Mouse (Mus musculus) liver (tissue): ENCODE data around the gene Wdr83.

ENCODE experiments used
- DNase-seq: peaks from one replicate; pipeline ENCODE4 v3.0.0-alpha.2; 2020; ENCODE audit warnings: mixed read lengths

The Wdr83 gene

DNA sequence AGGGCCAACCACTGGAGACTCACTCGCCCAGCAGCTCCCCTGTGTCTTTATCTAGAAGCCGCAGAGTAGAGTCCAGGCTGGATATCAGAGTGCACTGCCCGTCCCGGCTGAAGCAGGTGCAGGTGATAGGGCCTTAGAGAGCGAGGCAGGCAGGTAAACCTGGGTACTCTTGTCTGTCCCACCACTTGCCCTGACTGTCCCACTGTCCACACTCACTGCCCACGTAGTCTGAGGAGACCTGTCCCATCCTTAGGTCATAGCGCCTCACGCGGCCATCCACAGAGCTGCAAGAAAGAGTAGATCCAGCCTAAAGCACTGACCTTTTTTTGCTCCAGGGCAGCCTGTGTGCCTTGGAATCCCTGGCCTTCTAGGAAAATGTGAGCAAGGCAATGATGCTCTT, 5.1 kb downstream of the Wdr83 start:
- DNase-seq: peak; percentile 74

- DNase-seq: no peak
Observed at GRCm38 (mm10) chr8:85074617-85075016, 6.5 kb downstream of the Wdr83 start.

- DNase-seq: no peak
Observed at GRCm38 (mm10) chr8:85074167-85074566, 6.9 kb downstream of the Wdr83 start.

DNA sequence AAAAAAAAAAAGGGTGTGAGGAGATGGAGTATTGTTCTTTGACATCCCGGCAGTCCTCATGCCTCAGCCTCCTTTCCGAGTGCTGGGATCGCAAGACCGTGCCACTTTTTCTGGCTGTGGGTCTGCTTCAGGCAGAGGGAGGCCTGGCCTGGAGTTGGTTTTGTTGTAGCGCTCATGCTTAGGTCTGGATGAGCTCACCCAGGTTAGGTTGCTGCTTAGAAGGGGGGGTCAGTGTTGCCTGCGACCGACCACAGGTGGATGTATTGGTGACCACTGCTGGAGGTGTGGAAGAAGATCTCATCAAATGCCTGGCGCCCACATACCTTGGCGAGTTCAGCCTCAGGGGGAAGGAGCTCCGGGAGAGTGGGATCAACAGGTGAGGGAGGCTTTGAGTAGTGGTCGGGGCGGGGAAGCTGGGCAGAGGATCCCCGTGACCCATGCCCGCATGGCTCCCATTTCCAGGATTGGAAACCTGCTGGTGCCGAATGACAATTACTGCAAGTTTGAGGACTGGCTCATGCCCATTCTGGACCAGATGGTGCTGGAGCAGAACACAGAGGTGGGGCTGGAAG, 8.0 kb downstream of the Wdr83 start:
- no peak for DNase-seq

DNA sequence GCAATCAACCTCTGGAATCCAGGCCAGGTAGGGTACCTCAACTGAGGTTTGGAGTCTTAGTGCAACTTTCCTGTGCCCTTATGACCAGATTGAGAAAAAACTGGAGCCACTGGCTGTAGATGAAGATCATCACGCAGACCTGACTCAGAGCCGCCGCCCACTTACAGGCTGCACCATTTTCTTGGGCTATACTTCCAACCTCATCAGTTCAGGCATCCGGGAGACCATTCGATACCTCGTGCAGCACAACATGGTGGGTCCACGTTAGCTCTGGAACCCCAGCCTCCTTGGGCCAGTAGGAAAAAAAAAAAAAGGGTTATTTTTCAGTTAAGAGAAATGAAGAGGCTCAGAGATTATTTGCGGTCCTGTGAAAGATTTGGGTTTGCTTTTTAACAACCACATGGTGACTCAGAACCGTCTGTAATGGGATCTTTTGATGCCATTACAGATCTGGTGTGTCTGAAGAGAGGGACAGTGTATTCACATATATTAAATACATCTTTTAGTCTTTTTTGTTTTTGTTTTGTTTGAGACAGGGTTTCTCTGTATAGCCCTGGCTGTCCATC, 8.7 kb downstream of the Wdr83 start:
- DNase-seq: no peak

DNA sequence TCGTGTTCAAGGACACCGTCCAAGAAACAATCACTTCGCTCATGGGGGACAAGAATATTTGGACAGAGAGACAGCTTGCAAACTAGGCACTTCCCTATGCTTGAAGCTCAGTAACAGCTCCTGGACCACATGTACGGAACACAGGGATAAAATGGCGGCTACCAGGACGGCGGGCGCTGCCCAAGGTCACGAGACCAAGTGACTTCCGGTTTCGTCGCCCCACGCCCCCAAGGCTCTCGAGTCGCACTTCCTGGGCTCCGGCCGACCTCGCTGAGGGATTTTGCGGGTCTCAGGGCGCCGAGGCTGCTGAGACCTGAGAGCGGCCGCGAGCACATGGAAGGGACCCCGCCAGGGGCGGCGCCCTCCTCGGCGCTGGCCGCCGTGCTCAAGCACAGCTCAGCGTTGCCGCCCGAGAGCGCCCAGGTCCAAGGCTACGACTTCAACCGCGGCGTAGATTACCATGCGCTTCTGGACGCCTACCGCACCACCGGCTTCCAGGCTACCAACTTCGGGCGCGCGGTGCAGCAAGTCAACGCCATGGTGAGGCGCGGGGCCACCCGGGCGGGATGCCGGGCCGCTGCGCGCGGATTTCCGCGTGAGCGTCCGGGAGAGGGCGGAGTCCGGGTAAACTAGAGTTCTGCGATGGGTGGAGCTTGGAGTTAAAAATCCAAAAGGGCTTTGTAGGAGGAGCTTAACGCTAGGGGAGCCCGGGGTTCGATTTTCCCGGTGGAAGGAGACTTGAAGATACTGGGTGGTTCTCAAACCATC, 9.4 kb downstream of the Wdr83 start, which contains the start of gene Dhps:
Dhps (plus strand) TSS at position 244 of the 768 bp plus-strand sequence.
- DNase-seq: peak; percentile 92

DNA sequence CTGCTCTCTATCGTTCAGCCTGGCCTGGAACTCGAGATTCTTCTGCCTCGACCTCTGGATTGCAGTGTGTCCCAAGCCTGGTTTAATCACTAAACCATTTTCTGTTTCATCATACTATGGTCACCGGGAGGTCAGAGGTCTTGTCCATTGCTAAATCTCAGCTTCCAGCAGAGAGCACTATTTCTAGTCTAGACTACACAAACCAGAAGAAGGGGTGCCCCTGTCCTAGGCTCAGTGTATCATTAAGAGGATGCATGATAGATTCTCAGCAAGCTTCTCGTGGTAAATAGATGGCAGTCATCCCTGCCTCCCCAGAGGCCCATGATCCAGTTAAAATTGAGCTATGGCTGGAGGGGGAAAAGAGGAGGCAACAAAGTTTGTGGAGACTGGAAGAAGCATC, 10.1 kb downstream of the Wdr83 start:
- peak; percentile 18 for DNase-seq

GRCm38 (mm10) chr8:85067982-85068381, 13.1 kb downstream of the Wdr83 start, which contains the start of gene Gm5741:
Gene Gm5741 (minus strand): TSS chr8:85067982.
- no peak for DNase-seq

DNA sequence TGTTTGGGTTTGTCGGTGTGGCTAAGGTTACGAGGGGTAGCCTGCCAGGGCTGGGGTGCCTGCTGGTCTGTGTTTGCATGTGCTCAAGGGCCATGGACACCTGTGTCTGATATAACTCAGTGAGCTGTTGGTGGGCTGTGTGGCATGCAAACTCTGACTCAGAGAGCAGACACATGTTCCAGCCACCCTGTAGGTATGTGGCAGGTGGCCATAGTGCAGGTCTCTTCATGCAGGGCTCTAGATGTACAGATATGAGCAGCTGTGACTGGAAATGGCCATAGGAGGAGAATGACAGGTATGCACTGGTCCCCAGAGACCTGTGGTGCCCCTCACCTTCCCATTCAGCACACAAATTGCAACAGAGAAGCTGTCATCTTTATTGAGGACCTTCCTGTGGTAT, 14.0 kb downstream of the Wdr83 start:
- DNase-seq: no peak

DNA sequence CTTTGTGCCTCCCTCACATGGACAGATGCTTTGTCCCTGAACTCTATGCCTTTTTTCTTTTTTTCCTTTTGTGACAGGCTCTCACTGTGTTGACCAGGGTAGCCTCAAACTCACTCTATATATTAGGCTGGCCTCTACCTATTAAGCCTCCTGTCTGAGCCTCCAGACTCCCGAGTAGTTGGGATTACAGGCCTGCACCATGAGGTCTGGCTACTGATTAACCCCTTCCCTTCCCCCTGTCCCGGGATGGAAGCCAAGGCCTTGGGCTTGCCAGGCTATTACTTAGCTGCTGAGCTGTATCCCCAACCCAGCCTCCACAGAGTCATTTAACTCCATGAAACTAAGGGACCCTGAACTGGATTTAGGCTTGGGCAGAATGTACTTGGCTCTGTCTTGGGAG, 15.9 kb downstream of the Wdr83 start:
- peak; percentile 39 for DNase-seq

DNA sequence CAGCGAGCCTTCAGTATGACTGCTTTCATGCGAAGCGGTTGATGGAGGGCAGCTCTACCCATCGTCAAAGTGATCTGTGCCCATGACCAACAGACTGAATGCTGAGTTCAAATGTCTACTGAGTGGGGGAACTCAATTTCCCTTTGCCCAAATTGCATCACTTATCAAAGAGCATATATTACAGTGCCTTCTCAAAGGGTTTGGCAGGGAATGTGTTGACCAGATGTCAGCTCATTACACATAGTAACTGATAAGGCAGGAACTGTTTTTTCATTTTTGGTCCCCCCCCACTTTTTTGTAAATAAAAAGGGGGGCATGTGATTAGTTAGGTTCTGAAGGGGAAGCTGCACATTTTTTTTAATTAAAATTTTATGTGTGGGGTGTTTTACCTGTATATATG, 18.5 kb downstream of the Wdr83 start:
- no peak for DNase-seq

GRCm38 (mm10) chr8:85059879-85060616, 21.1 kb downstream of the Wdr83 start, which contains the start of gene Fbxw9:
Gene Fbxw9 (plus strand): TSS chr8:85060055.
- peak; percentile 82 for DNase-seq

DNA sequence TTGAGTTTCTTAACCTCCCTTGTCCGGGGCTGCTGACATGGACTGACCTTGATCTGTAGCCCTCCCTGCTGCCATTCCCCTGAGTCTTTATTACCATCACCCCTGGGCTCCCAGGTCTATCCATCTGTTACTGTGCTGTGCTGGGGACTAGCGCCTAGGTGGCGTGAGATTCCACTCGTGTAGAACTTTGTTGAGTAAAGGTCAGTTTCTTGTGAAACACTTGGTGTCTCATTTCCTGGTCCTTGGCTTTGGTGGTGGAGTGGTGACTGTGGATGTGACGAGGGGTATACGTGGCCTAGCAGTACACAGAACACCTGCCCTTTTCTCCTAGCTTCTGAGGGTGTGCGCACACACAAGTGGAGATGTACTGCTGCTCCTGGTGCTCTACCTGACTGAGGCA, 23.7 kb downstream of the Wdr83 start:
- DNase-seq: no peak

DNA sequence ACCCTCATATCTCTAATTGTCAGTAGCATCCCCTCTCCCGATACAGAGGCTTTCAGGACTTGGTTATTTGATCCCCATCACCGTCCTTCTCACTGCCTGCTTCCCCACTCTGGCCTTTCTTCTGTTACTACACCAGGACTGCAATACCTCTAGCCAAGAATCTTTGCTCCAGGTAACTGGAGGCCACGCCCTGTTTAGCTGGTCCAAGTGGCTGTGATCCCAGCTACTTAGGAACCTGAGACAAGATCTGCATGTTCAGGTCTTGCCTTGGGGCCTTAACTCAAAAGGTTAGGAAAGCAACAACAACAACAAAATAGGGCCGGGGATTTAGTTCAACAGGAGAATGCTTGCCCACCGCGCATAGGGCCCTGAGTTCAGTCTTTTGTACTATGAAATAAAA, 37.5 kb downstream of the Wdr83 start:
- DNase-seq: no peak

GRCm38 (mm10) chr8:85037681-85038531, 43.2 kb downstream of the Wdr83 start:
- peak; percentile 85 for DNase-seq

GRCm38 (mm10) chr8:85037366-85037680, 43.8 kb downstream of the Wdr83 start:
- no peak for DNase-seq

DNA sequence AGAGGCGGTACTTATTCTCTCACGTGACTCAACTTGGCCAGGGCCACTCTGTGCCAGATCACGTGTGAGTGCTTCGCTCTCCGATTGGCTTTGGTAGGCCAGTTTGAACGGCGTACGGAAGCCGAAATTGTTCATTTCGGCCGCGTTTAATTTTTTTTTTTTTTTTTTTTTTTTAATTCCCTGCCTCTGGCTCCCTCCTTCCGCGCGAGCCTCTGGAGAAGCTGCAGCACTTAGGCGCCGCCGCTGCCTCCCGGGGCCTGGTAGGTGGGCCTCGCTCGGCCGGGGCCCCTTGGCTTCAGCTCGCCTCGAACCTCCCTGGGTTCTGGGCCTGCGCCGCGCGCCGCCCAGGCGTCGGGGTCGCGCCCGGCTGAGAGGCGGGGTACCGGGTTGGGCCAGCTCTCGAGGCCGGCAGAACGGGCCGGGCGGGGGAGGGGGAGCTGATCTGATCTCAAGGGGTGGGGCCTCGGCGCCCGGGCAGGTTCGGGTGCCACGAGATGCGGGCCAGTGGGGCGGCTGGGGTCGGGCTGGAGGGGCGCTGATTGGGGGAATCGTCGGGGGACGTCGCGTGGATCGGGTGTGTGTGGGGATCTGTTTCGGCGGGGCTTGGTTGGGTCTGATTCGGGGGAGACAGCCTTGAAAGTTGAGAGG, 44.3 kb downstream of the Wdr83 start, which contains the start of gene Tnpo2:
Tnpo2 (plus strand) TSS at position 198 of the 648 bp plus-strand sequence.
- peak; percentile 92 for DNase-seq

DNA sequence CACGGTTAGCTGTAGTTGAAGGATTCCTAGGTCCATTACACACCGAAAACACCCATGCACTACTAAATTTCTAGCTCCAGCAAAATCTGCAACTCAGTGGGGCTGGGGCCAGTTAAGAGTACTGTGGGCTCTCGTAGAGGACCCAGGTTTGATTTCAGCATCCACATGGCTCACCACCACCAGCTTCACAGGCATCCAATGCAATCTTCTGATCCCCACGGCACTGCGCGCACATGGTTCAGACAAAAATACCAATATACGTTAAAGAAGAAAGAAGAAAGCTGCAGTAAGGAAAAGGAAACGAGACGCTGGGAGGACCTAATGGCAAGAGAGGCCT, 44.8 kb downstream of the Wdr83 start:
- DNase-seq: no peak

- DNase-seq: peak; percentile 29
Observed at GRCm38 (mm10) chr8:85035728-85036310, 45.3 kb downstream of the Wdr83 start.

- no peak for DNase-seq
Observed at GRCm38 (mm10) chr8:85035165-85035727, 45.9 kb downstream of the Wdr83 start.

DNA sequence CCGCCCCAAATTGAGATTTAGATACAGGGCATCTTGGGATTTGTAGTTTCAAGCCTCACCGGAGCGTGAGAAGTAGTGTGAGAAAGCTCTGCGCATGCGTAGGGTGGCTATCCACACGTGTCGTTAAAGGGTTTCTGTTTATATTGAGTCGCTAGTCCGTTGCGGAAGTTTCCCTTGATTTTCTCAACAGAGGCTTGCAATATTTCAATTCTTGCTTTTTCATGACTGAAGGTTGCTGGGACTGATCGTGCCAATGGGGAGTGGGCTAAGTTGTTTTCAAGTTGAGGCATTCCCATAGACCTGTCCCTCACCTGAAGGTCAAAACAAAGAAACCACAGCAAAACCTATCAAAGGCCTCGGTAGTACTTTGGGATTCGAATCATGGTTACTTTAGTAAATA, 46.3 kb downstream of the Wdr83 start:
- peak; percentile 84 for DNase-seq
